Mouse (Mus musculus) lung, postnatal 0 days (tissue): ENCODE data around the gene 4930451I11Rik.

Experiments
- CTCF ChIP-seq: IDR thresholded peaks from 2 replicates; pipeline ENCODE4 v1.5.1; 2016; ENCODE audit warnings: antibody characterized with exemption, mild to moderate bottlenecking
- EP300 ChIP-seq: IDR thresholded peaks from 2 replicates; pipeline ENCODE4 v1.6.1; 2016; ENCODE audit warnings: antibody characterized with exemption, mild to moderate bottlenecking, control low read depth

DNA sequence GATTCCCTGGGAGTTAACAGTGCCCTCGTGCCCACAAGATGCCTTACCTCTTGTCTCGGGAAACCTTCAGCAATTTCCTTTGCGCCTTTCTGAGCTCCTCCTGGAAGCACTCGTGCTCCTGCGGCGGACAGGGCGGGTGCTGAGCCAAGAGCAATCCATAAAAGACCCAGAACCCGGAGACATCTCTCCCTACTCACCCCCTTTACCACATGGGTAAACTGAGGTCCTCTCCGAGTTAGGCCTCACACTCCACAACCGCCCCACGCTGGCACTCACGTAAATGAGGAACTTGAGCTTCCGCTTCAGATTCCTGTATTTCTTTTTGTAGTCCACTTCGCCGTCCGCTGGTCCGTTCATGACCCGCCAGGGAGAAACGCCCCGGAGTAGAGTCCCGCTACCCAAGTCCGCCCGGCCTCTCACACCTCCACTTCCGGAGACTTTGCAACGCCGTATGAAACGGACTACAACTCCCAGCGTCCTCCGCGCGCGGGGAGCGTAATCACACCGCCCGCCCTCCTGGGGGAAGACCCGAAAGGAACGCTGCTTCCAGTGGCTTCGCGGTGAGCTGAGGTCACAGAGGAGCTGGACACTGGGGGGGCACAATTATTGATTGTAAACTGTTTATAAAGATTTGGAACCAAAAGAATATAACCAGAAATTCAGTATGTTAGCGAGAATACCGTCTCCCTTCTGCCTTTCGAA is 30.1 kb upstream of the 4930451I11Rik start, which contains the start of gene Hirip3:
- 0 out of 2 replicates have a peak, but pooled peaks have one; percentile 9 for TF ChIP-seq CTCF
- TF ChIP-seq EP300: no peak
